Mouse (Mus musculus) forebrain, postnatal 0 days (tissue): ENCODE measurements around the gene Ago3. TPM values are rescaled to one million over a fixed set of nuclear protein-coding genes. Genes with fewer than 3 reads are reported as not detected.

Source experiments
- ATAC-seq: fragments of 200-750 bp; cut with Nextera tagmentation; 2 replicates; pipeline ENCODE4 v1.8.0; 2017; ENCODE audit warnings: mild to moderate bottlenecking, moderate library complexity
- DNase-seq: peaks from one replicate; pipeline ENCODE4 v3.0.0-alpha.2; 2015
- H3K27ac ChIP-seq: fragments of 300-500 bp; sonication (generic); 2 replicates; pipeline ENCODE4 v1.5.1; 2014; ENCODE audit warnings: low read depth, mild to moderate bottlenecking, antibody characterized with exemption, low read length, moderate library complexity, mixed read lengths
- H3K27me3 ChIP-seq: fragments of 300-500 bp; sonication (generic); 2 replicates; pipeline ENCODE4 v1.6.1; 2014; ENCODE audit warnings: mild to moderate bottlenecking, low read length, mixed read lengths; ENCODE audit not compliant: insufficient read depth
- H3K36me3 ChIP-seq: fragments of 300-500 bp; sonication (generic); 2 replicates; pipeline ENCODE4 v1.6.1; 2014; ENCODE audit warnings: mild to moderate bottlenecking, moderate library complexity; ENCODE audit not compliant: insufficient read depth
- H3K4me1 ChIP-seq: fragments of 300-500 bp; sonication (generic); 2 replicates; pipeline ENCODE4 v1.6.1; 2014; ENCODE audit warnings: antibody characterized with exemption; ENCODE audit not compliant: insufficient read depth
- H3K4me2 ChIP-seq: fragments of 300-500 bp; sonication (generic); 2 replicates; pipeline ENCODE4 v1.6.1; 2014; ENCODE audit warnings: low read depth, mild to moderate bottlenecking, moderate library complexity
- H3K4me3 ChIP-seq: fragments of 300-500 bp; sonication (generic); 2 replicates; pipeline ENCODE4 v1.5.1; 2014; ENCODE audit warnings: low read depth, low read length, mixed read lengths
- H3K9ac ChIP-seq: fragments of 300-500 bp; sonication (generic); 2 replicates; pipeline ENCODE4 v1.6.1; 2014; ENCODE audit warnings: mild to moderate bottlenecking
- H3K9me3 ChIP-seq: fragments of 300-500 bp; sonication (generic); 2 replicates; pipeline ENCODE4 v1.6.1; 2016; ENCODE audit warnings: low read length
- CTCF ChIP-seq: sonication (generic); IDR thresholded peaks from 2 replicates; pipeline ENCODE4 v1.5.1; 2016; ENCODE audit warnings: antibody characterized with exemption, control low read depth, low read depth
- WGBS: fragments of 180-500 bp; shearing (Covaris S2); extraction: QIAGEN DNeasy Blood & Tissue Kit; methylation state at CpG from one replicate; pipeline ENCODE4 v1.1.7; 2014; 5-methylcytosine and 5-hydroxymethylcytosine counted together
- polyA plus RNA-seq: library from polyadenylated mRNA; unstranded; fragments of >200 nt; fragmentation: Nextera tagmentation; extraction: Ambion mirVana; gene quantifications from 2 replicates; pipeline ENCODE4 v1.2.1, GENCODE M21; 2015
- total RNA-seq: library from RNA; depleted of rRNA; stranded (reverse); fragments of >200 nt; gene quantifications from 2 replicates; pipeline ENCODE4 v1.2.3, GENCODE M21; 2014

Gene Ago3
- total and polyA plus RNA-seq, 2 experiments from 2014 or later, result 11.4 to 13.2 TPM

GRCm38 (mm10) chr4:126305428-126305827, 123.9 kb downstream of the Ago3 start:
- no peak overlapping the region for H3K9ac ChIP-seq
- DNase-seq (no peak), ATAC-seq (no peak)
- WGBS, result 94% methylated on average over 1 of the region's 1 CpGs
- H3K4me1 ChIP-seq, result no peaks in the 10 kb centered on the region
- H3K27me3 ChIP-seq, result peaks cover 28% of the 10 kb centered on the region
- no peak overlapping the region for H3K4me2 ChIP-seq
- no peak overlapping the region for H3K27ac ChIP-seq
- H3K9me3 ChIP-seq, result 0 out of 2 replicates have a peak, but pooled peaks cover 3% of the 10 kb centered on the region
- no peak overlapping the region for H3K4me3 ChIP-seq
- TF ChIP-seq CTCF, result no peak
- H3K36me3 ChIP-seq, result no peaks in the 10 kb centered on the region

GRCm38 (mm10) chr4:126303877-126304276, 125.5 kb downstream of the Ago3 start:
- H3K36me3 ChIP-seq, result no peaks in the 10 kb centered on the region
- H3K27me3 ChIP-seq, result peaks cover 33% of the 10 kb centered on the region
- 0 out of 2 replicates have a peak, but pooled peaks cover 3% of the 10 kb centered on the region for H3K9me3 ChIP-seq
- no peak overlapping the region for H3K9ac ChIP-seq
- no peaks in the 10 kb centered on the region for H3K4me1 ChIP-seq
- H3K4me2 ChIP-seq, result no peak overlapping the region
- H3K27ac ChIP-seq, result no peak overlapping the region
- H3K4me3 ChIP-seq, result no peak overlapping the region
- DNase-seq (no peak), ATAC-seq (no peak)
- 46% methylated on average over 4 of the region's 4 CpGs for WGBS
- peak; percentile 39 for TF ChIP-seq CTCF

GRCm38 (mm10) chr4:126301584-126302309, 127.6 kb downstream of the Ago3 start:
- no peak for DNase-seq
- H3K27me3 ChIP-seq, result peaks cover 45% of the 10 kb centered on the region
- H3K27ac ChIP-seq, result no peak overlapping the region
- H3K36me3 ChIP-seq, result no peaks in the 10 kb centered on the region
- no peak overlapping the region for H3K9ac ChIP-seq
- WGBS, result 4% methylated on average over 27 of the region's 27 CpGs
- no peak for TF ChIP-seq CTCF
- ATAC-seq, result no peak; the same call in 1 of the 2 replicates
- H3K9me3 ChIP-seq, result 0 out of 2 replicates have a peak, but pooled peaks cover 3% of the 10 kb centered on the region
- H3K4me2 ChIP-seq, result peak overlapping the region; percentile 42
- 0 out of 2 replicates have a peak overlapping the region, but pooled peaks have one; percentile 17 for H3K4me3 ChIP-seq
- H3K4me1 ChIP-seq, result peaks cover 5% of the 10 kb centered on the region; the same call in 1 of the 2 replicates

- Histone ChIP-seq H3K4me2 (peak overlapping the region; percentile 42), H3K9ac (no peak overlapping the region), H3K27me3 (peaks cover 51% of the 10 kb centered on the region), H3K4me3 (peak overlapping the region; percentile 17; the same call in 1 of the 2 replicates), H3K4me1 (peaks cover 8% of the 10 kb centered on the region; the same call in 1 of the 2 replicates), H3K36me3 (no peaks in the 10 kb centered on the region), H3K9me3 (0 out of 2 replicates have a peak, but pooled peaks cover 1% of the 10 kb centered on the region), H3K27ac (no peak overlapping the region)
- 1% methylated on average over 45 of the region's 50 CpGs for WGBS
- ATAC-seq, result no peak
- TF ChIP-seq CTCF, result no peak
- DNase-seq, result no peak
Observed at GRCm38 (mm10) chr4:126300916-126301583, 128.3 kb downstream of the Ago3 start.

GRCm38 (mm10) chr4:126296617-126297101, 132.7 kb downstream of the Ago3 start:
- ATAC-seq (peak; percentile 55), DNase-seq (peak; percentile 38)
- Histone ChIP-seq H3K27ac (no peak overlapping the region), H3K36me3 (no peaks in the 10 kb centered on the region), H3K4me1 (peaks cover 8% of the 10 kb centered on the region; the same call in 1 of the 2 replicates), H3K9ac (peak overlapping the region; percentile 59), H3K4me3 (peak overlapping the region; percentile 35), H3K27me3 (peaks cover 36% of the 10 kb centered on the region; the same call in 1 of the 2 replicates), H3K4me2 (peak overlapping the region; percentile 72), H3K9me3 (no peaks in the 10 kb centered on the region)
- TF ChIP-seq CTCF, result peak; percentile 28; the same call in 1 of the 2 replicates
- 2% methylated on average over 34 of the region's 34 CpGs for WGBS

GRCm38 (mm10) chr4:126295937-126296336, 133.4 kb downstream of the Ago3 start:
- peaks cover 28% of the 10 kb centered on the region; the same call in 1 of the 2 replicates for H3K27me3 ChIP-seq
- H3K4me1 ChIP-seq, result peaks cover 8% of the 10 kb centered on the region; the same call in 1 of the 2 replicates
- no peak overlapping the region for H3K27ac ChIP-seq
- H3K4me3 ChIP-seq, result no peak overlapping the region
- ATAC-seq, result no peak
- no peak for TF ChIP-seq CTCF
- H3K36me3 ChIP-seq, result no peaks in the 10 kb centered on the region
- no peak for DNase-seq
- WGBS, result 42% methylated on average over 4 of the region's 4 CpGs
- no peak overlapping the region for H3K4me2 ChIP-seq
- no peak overlapping the region for H3K9ac ChIP-seq
- H3K9me3 ChIP-seq, result no peaks in the 10 kb centered on the region
